8 mouse cellular contexts compared by ENCODE assay signal in genomic region chr12:4840741-4841140, GRCm38 (mm10). TPM values are rescaled to one million over a fixed set of nuclear protein-coding genes. Genes with fewer than 3 reads are reported as not detected.
A peak's percentile ranks its signal among the peaks of the same experiment; 100 is the strongest.
DNase-seq lines count a peak whose midpoint lies in the region; ATAC-seq and TF ChIP-seq lines count a peak whose summit lies in the region.

No protein-coding gene starts in this region.

- peaks cover 44% of the 10 kb centered on the region for H3K4me1 ChIP-seq in G1E (ENCODE audit: insufficient read depth, low read depth, low read length)
- peaks cover 23% of the 10 kb centered on the region for H3K4me1 ChIP-seq in forebrain, embryonic 15.5 days
- peaks cover 20% of the 10 kb centered on the region for H3K4me1 ChIP-seq in limb, embryonic 12.5 days (replicated peaks)
- peaks cover 22% of the 10 kb centered on the region for H3K4me1 ChIP-seq in midbrain, embryonic 15.5 days

- WGBS in forebrain, embryonic 15.5 days, result under 1% methylated on average over 11 of the region's 11 CpGs
- WGBS in limb, embryonic 12.5 days, result under 1% methylated on average over 11 of the region's 11 CpGs
- 2% methylated on average over 11 of the region's 11 CpGs for WGBS in midbrain, embryonic 15.5 days

- no peaks in the 10 kb centered on the region for H3K27me3 ChIP-seq in G1E (ENCODE audit: insufficient read depth, low read length)
- H3K27me3 ChIP-seq in forebrain, embryonic 15.5 days, result peaks cover 6% of the 10 kb centered on the region; the same call in 1 of the 2 replicates
- peaks cover 20% of the 10 kb centered on the region for H3K27me3 ChIP-seq in limb, embryonic 12.5 days
- H3K27me3 ChIP-seq in midbrain, embryonic 15.5 days (replicated peaks), result 0 out of 2 replicates have a peak, but pooled peaks cover 3% of the 10 kb centered on the region

- peaks cover 23% of the 10 kb centered on the region for H3K36me3 ChIP-seq in G1E (replicated peaks)
- no peaks in the 10 kb centered on the region for H3K36me3 ChIP-seq in forebrain, embryonic 15.5 days
- 0 out of 2 replicates have a peak, but pooled peaks cover under 1% of the 10 kb centered on the region for H3K36me3 ChIP-seq in limb, embryonic 12.5 days
- H3K36me3 ChIP-seq in midbrain, embryonic 15.5 days (replicated peaks), result no peaks in the 10 kb centered on the region

- ATAC-seq in G1E (ENCODE audit: extremely low read depth, insufficient number of reproducible peaks, low FRiP score, poor library complexity, severe bottlenecking), result no peak
- peak; percentile 2; the same call in 1 of the 2 replicates for ATAC-seq in forebrain, embryonic 15.5 days (replicated peaks)
- no peak for ATAC-seq in limb, embryonic 12.5 days (ENCODE audit: insufficient number of reproducible peaks, insufficient read depth, low FRiP score, low TSS enrichment, low read depth)
- ATAC-seq in midbrain, embryonic 15.5 days (replicated peaks), result peak; percentile 4; the same call in 1 of the 2 replicates

- no peaks in the 10 kb centered on the region for H3K9me3 ChIP-seq in G1E (replicated peaks)
- H3K9me3 ChIP-seq in forebrain, embryonic 15.5 days, result no peaks in the 10 kb centered on the region
- H3K9me3 ChIP-seq in limb, embryonic 12.5 days, result no peaks in the 10 kb centered on the region
- H3K9me3 ChIP-seq in midbrain, embryonic 15.5 days, result no peaks in the 10 kb centered on the region

- peak overlapping the region; percentile 72 for H3K4me2 ChIP-seq in forebrain, embryonic 15.5 days (replicated peaks)
- H3K4me2 ChIP-seq in limb, embryonic 12.5 days, result peak overlapping the region; percentile 90
- H3K4me2 ChIP-seq in midbrain, embryonic 15.5 days, result peak overlapping the region; percentile 83

- DNase-seq in cerebellum, adult 11-12 months, result peak; percentile 59
- DNase-seq in cerebellum, postnatal 4 days (ENCODE audit: low spot score in 2 of 2), result no peak
- no peak for DNase-seq in G1E (ENCODE audit: low spot score)
- DNase-seq in ovary, postnatal 36 days (ENCODE audit: low spot score), result no peak
- no peak for DNase-seq in frontal cortex, adult 2 months (ENCODE audit: extremely low spot score in 1 of 2, low spot score in 1 of 2)

- TF ChIP-seq CTCF in G1E (IDR thresholded peaks at IDR 0.05; ENCODE audit: low read depth, low read length), result no peak

- H3K27ac ChIP-seq in forebrain, embryonic 15.5 days (replicated peaks), result no peak overlapping the region
- H3K27ac ChIP-seq in limb, embryonic 12.5 days, result no peak overlapping the region
- no peak overlapping the region for H3K27ac ChIP-seq in midbrain, embryonic 15.5 days

- H3K9ac ChIP-seq in forebrain, embryonic 15.5 days (replicated peaks), result peak overlapping the region; percentile 70
- peak overlapping the region; percentile 75 for H3K9ac ChIP-seq in limb, embryonic 12.5 days (replicated peaks)
- peak overlapping the region; percentile 66 for H3K9ac ChIP-seq in midbrain, embryonic 15.5 days

- peak overlapping the region; percentile 82 for H3K4me3 ChIP-seq in G1E (ENCODE audit: low read depth, low read length)
- H3K4me3 ChIP-seq in forebrain, embryonic 15.5 days, result peak overlapping the region; percentile 74
- H3K4me3 ChIP-seq in limb, embryonic 12.5 days (replicated peaks), result peak overlapping the region; percentile 61
- H3K4me3 ChIP-seq in midbrain, embryonic 15.5 days, result peak overlapping the region; percentile 59

RNA-seq across cellular contexts. Expression of gene Fkbp1b, which starts 0.7 kb away (rescaled TPM):
- total RNA-seq in G1E (2014; fragmentation: Nextera tagmentation), result 7.8 and 10.2 TPM in 2 replicates
- 8.0 and 9.9 TPM in 2 replicates for total RNA-seq in G1E (2017)
- polyA plus RNA-seq in G1E (2012), result 9.6 and 14.0 TPM in 2 replicates
- polyA plus RNA-seq in forebrain, embryonic 15.5 days (2015; fragmentation: Nextera tagmentation; extraction: Ambion mirVana), result 20.0 and 23.9 TPM in 2 replicates
- polyA plus RNA-seq in limb, embryonic 12.5 days (2016; fragmentation: Nextera tagmentation; extraction: Ambion mirVana), result 10.5 and 11.2 TPM in 2 replicates
- 30.9 and 39.9 TPM in 2 replicates for polyA plus RNA-seq in midbrain, embryonic 15.5 days (2015; fragmentation: Nextera tagmentation; extraction: Ambion mirVana)
- polyA plus RNA-seq in frontal cortex, adult 2 months (2012; rRNA removed), result 97.3 and 112 TPM in 2 replicates

RNA-seq across cellular contexts. Expression of gene Wdcp, which starts 2.4 kb away (rescaled TPM):
- total RNA-seq in G1E (2014; fragmentation: Nextera tagmentation) (12.2 and 12.6 TPM in 2 replicates), G1E (2017) (12.3 and 14.3 TPM in 2 replicates)
- 1.6 and 2.1 TPM in 2 replicates for polyA plus RNA-seq in G1E (2012)
- 14.5 and 16.0 TPM in 2 replicates for polyA plus RNA-seq in forebrain, embryonic 15.5 days (2015; fragmentation: Nextera tagmentation; extraction: Ambion mirVana)
- 26.7 and 27.7 TPM in 2 replicates for polyA plus RNA-seq in limb, embryonic 12.5 days (2016; fragmentation: Nextera tagmentation; extraction: Ambion mirVana)
- polyA plus RNA-seq in midbrain, embryonic 15.5 days (2015; fragmentation: Nextera tagmentation; extraction: Ambion mirVana), result 13.8 and 15.0 TPM in 2 replicates
- 9.5 and 10.8 TPM in 2 replicates for polyA plus RNA-seq in frontal cortex, adult 2 months (2012; rRNA removed)

RNA-seq across cellular contexts. Expression of gene Sf3b6, which starts 23.4 kb away (rescaled TPM):
- 44.4 and 65.1 TPM in 2 replicates for total RNA-seq in G1E (2014; fragmentation: Nextera tagmentation)
- total RNA-seq in G1E (2017), result 185 and 193 TPM in 2 replicates
- 6.1 and 8.2 TPM in 2 replicates for polyA plus RNA-seq in G1E (2012)
- polyA plus RNA-seq in forebrain, embryonic 15.5 days (2015; fragmentation: Nextera tagmentation; extraction: Ambion mirVana), result 245 and 258 TPM in 2 replicates
- polyA plus RNA-seq in limb, embryonic 12.5 days (2016; fragmentation: Nextera tagmentation; extraction: Ambion mirVana), result 310 and 312 TPM in 2 replicates
- 180 and 200 TPM in 2 replicates for polyA plus RNA-seq in midbrain, embryonic 15.5 days (2015; fragmentation: Nextera tagmentation; extraction: Ambion mirVana)
- polyA plus RNA-seq in frontal cortex, adult 2 months (2012; rRNA removed), result 94.2 and 94.4 TPM in 2 replicates

RNA-seq across cellular contexts. Expression of gene Mfsd2b, which starts 33.4 kb away (rescaled TPM):
- total RNA-seq in G1E (2014; fragmentation: Nextera tagmentation), result 174 and 182 TPM in 2 replicates
- total RNA-seq in G1E (2017), result 72.0 and 77.5 TPM in 2 replicates
- polyA plus RNA-seq in G1E (2012), result 120 and 159 TPM in 2 replicates
- polyA plus RNA-seq in forebrain, embryonic 15.5 days (2015; fragmentation: Nextera tagmentation; extraction: Ambion mirVana), result 0.81 and 1.1 TPM in 2 replicates
- 2.4 and 2.5 TPM in 2 replicates for polyA plus RNA-seq in limb, embryonic 12.5 days (2016; fragmentation: Nextera tagmentation; extraction: Ambion mirVana)
- polyA plus RNA-seq in midbrain, embryonic 15.5 days (2015; fragmentation: Nextera tagmentation; extraction: Ambion mirVana), result 2.6 TPM in 2 replicates
- 2.4 and 2.6 TPM in 2 replicates for polyA plus RNA-seq in frontal cortex, adult 2 months (2012; rRNA removed)

Comparison
In these comparisons a context has a peak if more than half of its experiments do, and no peak if none do; other contexts are left out.
1. ATAC-seq: peak in forebrain, embryonic 15.5 days (single experiment) and midbrain, embryonic 15.5 days (single experiment); none in G1E (single experiment) and limb, embryonic 12.5 days (single experiment).
2. RNA of gene Sf3b6, which starts 23.4 kb away (polyA plus RNA-seq): 310 to 312 TPM in limb, embryonic 12.5 days, 245 to 258 TPM in forebrain, embryonic 15.5 days, 180 to 200 TPM in midbrain, embryonic 15.5 days and 94.2 to 94.4 TPM in frontal cortex, adult 2 months; 6.1 to 8.2 TPM in G1E; every median in the first group is over 10 times any median in the second.
3. Peak in every context shown above with its lines, with median percentiles within 50 percentile points of each other: H3K4me3 ChIP-seq, H3K4me2 ChIP-seq and H3K9ac ChIP-seq.